Mouse (Mus musculus) thymus, adult 2 months (tissue): ENCODE results near the gene Fchsd2.

Experiments
- CTCF ChIP-seq: fragments of 200-500 bp; IDR thresholded peaks from 2 replicates; pipeline ENCODE4 v1.5.1; 2012; ENCODE audit warnings: mild to moderate bottlenecking, control low read depth, low read length, moderate library complexity, borderline replicate concordance; ENCODE audit not compliant: control insufficient read depth, poor library complexity, insufficient read depth; ENCODE audit errors: extremely low read depth
- POLR2A ChIP-seq: fragments of 200-500 bp; IDR thresholded peaks from 2 replicates; pipeline ENCODE4 v1.6.1; 2012; ENCODE audit warnings: mild to moderate bottlenecking, low read length, control low read depth, moderate library complexity; ENCODE audit not compliant: control insufficient read depth, poor library complexity, insufficient read depth; ENCODE audit errors: extremely low read depth

- TF ChIP-seq CTCF: no peak
- no peak for TF ChIP-seq POLR2A
These were observed 200.9 kb downstream of the Fchsd2 start for GRCm38 (mm10) chr7:101293611-101294010.
